Mouse (Mus musculus) brown adipose tissue, adult 24 weeks (tissue): ENCODE results near the gene Mov10l1. TPM values are rescaled to one million over a fixed set of nuclear protein-coding genes. Genes with fewer than 3 reads are reported as not detected.

Experiments used
- H3K27ac ChIP-seq: fragments of 200-500 bp; replicated peaks from 2 replicates; pipeline ENCODE4 v1.5.1; 2012; ENCODE audit warnings: low read depth, mild to moderate bottlenecking, low read length
- H3K4me1 ChIP-seq: fragments of 200-500 bp; 2 replicates; pipeline ENCODE4 v1.6.1; 2012; ENCODE audit warnings: low read length, mixed read lengths; ENCODE audit not compliant: control insufficient read depth, insufficient read depth, insufficient read length
- H3K4me3 ChIP-seq: fragments of 200-500 bp; 2 replicates; pipeline ENCODE4 v1.5.1; 2012; ENCODE audit warnings: low read depth, mild to moderate bottlenecking, low read length, moderate library complexity; ENCODE audit not compliant: insufficient read depth
- polyA plus RNA-seq: library from polyadenylated mRNA; stranded (reverse); fragments of >200 nt; gene quantifications from 2 replicates; pipeline ENCODE4 v1.2.4, GENCODE M21; 2012; ENCODE audit not compliant: missing spikeins, insufficient read depth, insufficient read length

The Mov10l1 gene
- polyA plus RNA-seq, 1 experiment, result not detected

GRCm38 (mm10) chr15:89060032-89060681 is 77.4 kb downstream of the Mov10l1 start:
- H3K27ac ChIP-seq, result no peak overlapping the region

GRCm38 (mm10) chr15:89060811-89061460 is 78.2 kb downstream of the Mov10l1 start:
- Histone ChIP-seq H3K4me1 (no peaks in the 10 kb centered on the region), H3K27ac (no peak overlapping the region), H3K4me3 (no peak overlapping the region)

More at GRCm38 (mm10) chr15:89060032-89060681, 77.4 kb downstream of the Mov10l1 start:
- H3K4me3 ChIP-seq, result peak overlapping the region; percentile 42
- no peaks in the 10 kb centered on the region for H3K4me1 ChIP-seq

GRCm38 (mm10) chr15:89061761-89062517 is 79.2 kb downstream of the Mov10l1 start:
- Histone ChIP-seq H3K4me1 (no peaks in the 10 kb centered on the region), H3K27ac (no peak overlapping the region), H3K4me3 (no peak overlapping the region)

GRCm38 (mm10) chr15:89062518-89062910 is 79.8 kb downstream of the Mov10l1 start:
- Histone ChIP-seq H3K4me1 (no peaks in the 10 kb centered on the region), H3K27ac (no peak overlapping the region), H3K4me3 (no peak overlapping the region)

GRCm38 (mm10) chr15:89063001-89063400 is 80.3 kb downstream of the Mov10l1 start:
- H3K4me3 ChIP-seq, result no peak overlapping the region
- no peak overlapping the region for H3K27ac ChIP-seq
- no peaks in the 10 kb centered on the region for H3K4me1 ChIP-seq

GRCm38 (mm10) chr15:89063536-89063935 is 80.8 kb downstream of the Mov10l1 start:
- Histone ChIP-seq H3K4me1 (no peaks in the 10 kb centered on the region), H3K4me3 (no peak overlapping the region), H3K27ac (no peak overlapping the region)

- no peak overlapping the region for H3K4me3 ChIP-seq
- no peaks in the 10 kb centered on the region for H3K4me1 ChIP-seq
- no peak overlapping the region for H3K27ac ChIP-seq
Measured at GRCm38 (mm10) chr15:89064891-89065290, 82.2 kb downstream of the Mov10l1 start.

- Histone ChIP-seq H3K4me1 (no peaks in the 10 kb centered on the region), H3K27ac (no peak overlapping the region), H3K4me3 (no peak overlapping the region)
Measured at GRCm38 (mm10) chr15:89067609-89068008, 84.9 kb downstream of the Mov10l1 start.

GRCm38 (mm10) chr15:89068226-89068625 is 85.5 kb downstream of the Mov10l1 start:
- Histone ChIP-seq H3K4me1 (no peaks in the 10 kb centered on the region), H3K27ac (no peak overlapping the region), H3K4me3 (no peak overlapping the region)

- no peak overlapping the region for H3K4me3 ChIP-seq
- H3K4me1 ChIP-seq, result no peaks in the 10 kb centered on the region
- no peak overlapping the region for H3K27ac ChIP-seq
Measured at GRCm38 (mm10) chr15:89069336-89069840, 86.7 kb downstream of the Mov10l1 start.

GRCm38 (mm10) chr15:89070606-89071005 is 87.9 kb downstream of the Mov10l1 start:
- Histone ChIP-seq H3K4me1 (peaks cover 3% of the 10 kb centered on the region; the same call in 1 of the 2 replicates), H3K4me3 (no peak overlapping the region), H3K27ac (no peak overlapping the region)

GRCm38 (mm10) chr15:89073993-89074603 is 91.4 kb downstream of the Mov10l1 start:
- Histone ChIP-seq H3K4me1 (peaks cover 19% of the 10 kb centered on the region), H3K4me3 (0 out of 2 replicates have a peak overlapping the region, but pooled peaks have one; percentile 90), H3K27ac (no peak overlapping the region)

GRCm38 (mm10) chr15:89074613-89075477 is 92.1 kb downstream of the Mov10l1 start, which contains the start of gene Trabd:
Gene Trabd (plus strand): TSS chr15:89075124.
- Histone ChIP-seq H3K4me3 (peak within 1 kb of the TSS; percentile 90), H3K27ac (peak within 1 kb of the TSS; percentile 91), H3K4me1 (peaks cover 19% of the 10 kb centered on the region)

- H3K4me3 ChIP-seq, result peak overlapping the region; percentile 90
- peaks cover 19% of the 10 kb centered on the region for H3K4me1 ChIP-seq
- H3K27ac ChIP-seq, result peak overlapping the region; percentile 91
Measured at GRCm38 (mm10) chr15:89075478-89076147, 92.9 kb downstream of the Mov10l1 start.
